Comparison of ENCODE assay signal across 8 mouse cellular contexts in the genomic region with DNA sequence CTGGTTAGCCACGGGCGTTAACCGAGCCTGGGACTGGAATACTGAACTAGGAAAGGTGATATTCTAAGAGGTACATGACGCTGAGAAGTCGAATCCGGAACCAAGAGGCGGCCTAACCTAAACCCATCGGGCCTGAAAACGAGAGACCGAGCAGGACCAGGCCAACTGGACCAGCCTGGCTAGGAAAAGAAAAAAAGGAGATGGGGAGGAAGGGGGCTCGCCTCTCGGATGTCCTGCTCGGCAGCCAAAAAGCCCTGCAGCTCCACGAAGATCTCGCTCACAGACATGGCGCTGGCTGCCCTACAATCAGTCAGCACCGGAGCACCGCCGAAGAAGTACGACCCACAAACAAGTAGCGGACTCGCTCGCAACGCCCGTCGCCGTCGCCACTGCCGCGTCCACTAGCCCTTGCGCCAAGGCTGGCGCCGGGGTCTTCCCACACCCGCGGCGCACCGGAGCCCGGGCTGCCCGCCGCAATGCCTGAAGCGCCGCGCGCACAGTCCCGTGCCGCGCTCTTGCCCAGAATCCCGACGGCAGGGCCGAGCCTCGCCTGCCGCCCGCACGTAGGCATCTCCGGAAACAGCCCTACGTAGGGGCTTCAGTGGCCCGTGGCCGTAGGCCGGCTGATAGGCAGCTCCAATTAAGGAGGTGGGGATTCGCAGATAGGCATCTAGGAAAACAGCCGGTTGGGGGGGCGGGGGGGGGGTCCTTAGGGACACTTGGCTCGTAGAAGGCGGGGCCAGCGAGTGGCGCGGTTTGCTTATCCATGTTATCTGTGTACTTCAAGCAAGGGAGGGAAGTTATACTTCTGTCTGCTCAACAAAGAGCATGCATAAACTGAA. TPM values are rescaled to one million over a fixed set of nuclear protein-coding genes. Genes with fewer than 3 reads are reported as not detected.
A peak's percentile ranks its signal among the peaks of the same experiment; 100 is the strongest.
DNase-seq lines count a peak whose midpoint lies in the region; ATAC-seq and TF ChIP-seq lines count a peak whose summit lies in the region.

No protein-coding gene starts in this region.

- peak overlapping the region; percentile 79 for H3K4me2 ChIP-seq in forebrain, embryonic 15.5 days (replicated peaks)
- peak overlapping the region; percentile 77 for H3K4me2 ChIP-seq in lung, embryonic 14.5 days

- intact Hi-C loops in heart, postnatal 36 days (cut with DNase I) = loop anchor here (1.0 kb wide), 1 partner anchor 10 kb away; a partner anchor contains a TSS

- under 1% methylated on average over 67 of the region's 67 CpGs for WGBS in forebrain, embryonic 15.5 days
- under 1% methylated on average over 67 of the region's 67 CpGs for WGBS in lung, embryonic 14.5 days
- under 1% methylated on average over 67 of the region's 67 CpGs for WGBS in olfactory bulb, adult 2 months
- under 1% methylated on average over 67 of the region's 67 CpGs for WGBS in thymus, adult 2 months

- H3K36me3 ChIP-seq in forebrain, embryonic 15.5 days = peaks cover 15% of the 10 kb centered on the region
- H3K36me3 ChIP-seq in lung, embryonic 14.5 days (ENCODE audit: insufficient read depth) = peaks cover 15% of the 10 kb centered on the region
- H3K36me3 ChIP-seq in thymus, adult 2 months (ENCODE audit: control insufficient read depth, insufficient read depth, low read length) = peaks cover 9% of the 10 kb centered on the region

- no peak for TF ChIP-seq CTCF in layer of hippocampus, adult 2 months (conservative IDR thresholded peaks at IDR 0.05)
- TF ChIP-seq CTCF in lung, embryonic 14.5 days (IDR thresholded peaks at IDR 0.05; ENCODE audit: low read depth) = no peak
- no peak for TF ChIP-seq CTCF in olfactory bulb, adult 2 months (IDR thresholded peaks at IDR 0.05; ENCODE audit: insufficient read depth, low read depth, low read length)
- TF ChIP-seq CTCF in thymus, adult 2 months (IDR thresholded peaks at IDR 0.05; ENCODE audit: borderline replicate concordance, control insufficient read depth, extremely low read depth, insufficient read depth, low read length, poor library complexity) = peak; percentile 60; the same call in 1 of the 2 replicates

- H3K4me3 ChIP-seq in forebrain, embryonic 15.5 days = peak overlapping the region; percentile 54
- peak overlapping the region; percentile 86 for H3K4me3 ChIP-seq in layer of hippocampus, adult 2 months
- peak overlapping the region; percentile 69 for H3K4me3 ChIP-seq in lung, embryonic 14.5 days (ENCODE audit: low read depth, low read length)
- peak overlapping the region; percentile 100 for H3K4me3 ChIP-seq in olfactory bulb, adult 2 months (ENCODE audit: insufficient read depth, low read depth, low read length)
- H3K4me3 ChIP-seq in thymus, adult 2 months (ENCODE audit: control insufficient read depth, insufficient read depth, low read length) = peak overlapping the region; percentile 56

- peak; percentile 96 for DNase-seq in ES-CJ7 (ENCODE audit: low read depth, low spot score)
- DNase-seq in cerebellum, adult 11 months = peak; percentile 87
- DNase-seq in heart, postnatal 36 days = peak; percentile 89 to 96
- DNase-seq in layer of hippocampus, adult 2 months (ENCODE audit: low spot score in 2 of 2) = peak; percentile 71 to 83
- peak; percentile 94 for DNase-seq in lung, embryonic 14.5 days
- peak; percentile 80 for DNase-seq in thymus, adult 2 months

- H3K27me3 ChIP-seq in forebrain, embryonic 15.5 days = no peaks in the 10 kb centered on the region
- no peaks in the 10 kb centered on the region for H3K27me3 ChIP-seq in lung, embryonic 14.5 days (ENCODE audit: insufficient read depth, low read length)
- H3K27me3 ChIP-seq in thymus, adult 2 months (ENCODE audit: control insufficient read depth, insufficient read depth, low read length) = no peaks in the 10 kb centered on the region

- TF ChIP-seq POLR2A in olfactory bulb, adult 2 months (IDR thresholded peaks at IDR 0.05; ENCODE audit: insufficient read depth, low read depth, low read length) = peak; percentile 66
- peak; percentile 60 for TF ChIP-seq POLR2A in thymus, adult 2 months (IDR thresholded peaks at IDR 0.05; ENCODE audit: control insufficient read depth, extremely low read depth, insufficient read depth, low read length, poor library complexity)

- ATAC-seq in forebrain, embryonic 15.5 days (replicated peaks) = peak; percentile 99
- peak; percentile 100 for ATAC-seq in lung, embryonic 14.5 days (ENCODE audit: insufficient read depth)

- no peaks in the 10 kb centered on the region for H3K9me3 ChIP-seq in forebrain, embryonic 15.5 days
- no peaks in the 10 kb centered on the region for H3K9me3 ChIP-seq in lung, embryonic 14.5 days (ENCODE audit: low read depth, low read length)

- H3K4me1 ChIP-seq in forebrain, embryonic 15.5 days = peaks cover 14% of the 10 kb centered on the region
- peaks cover 7% of the 10 kb centered on the region; the same call in 1 of the 2 replicates for H3K4me1 ChIP-seq in lung, embryonic 14.5 days (ENCODE audit: insufficient read depth)
- H3K4me1 ChIP-seq in olfactory bulb, adult 2 months (ENCODE audit: control insufficient read depth, insufficient read depth, low read length) = no peaks in the 10 kb centered on the region
- peaks cover 3% of the 10 kb centered on the region; the same call in 1 of the 2 replicates for H3K4me1 ChIP-seq in thymus, adult 2 months (replicated peaks; ENCODE audit: control insufficient read depth, insufficient read depth, low read length)

- peak overlapping the region; percentile 65 for H3K9ac ChIP-seq in forebrain, embryonic 15.5 days (replicated peaks)
- H3K9ac ChIP-seq in lung, embryonic 14.5 days = peak overlapping the region; percentile 75

- H3K27ac ChIP-seq in forebrain, embryonic 15.5 days (replicated peaks) = peak overlapping the region; percentile 91
- peak overlapping the region; percentile 98 for H3K27ac ChIP-seq in layer of hippocampus, adult 2 months
- H3K27ac ChIP-seq in lung, embryonic 14.5 days (ENCODE audit: low read depth) = peak overlapping the region; percentile 92
- H3K27ac ChIP-seq in olfactory bulb, adult 2 months (ENCODE audit: insufficient read depth, low read depth, low read length) = peak overlapping the region; percentile 99
- H3K27ac ChIP-seq in thymus, adult 2 months (ENCODE audit: control insufficient read depth, insufficient read depth, low read length) = peak overlapping the region; percentile 9; the same call in 1 of the 2 replicates

RNA-seq across cellular contexts. Expression of a gene that starts 0.5 kb away (rescaled TPM):
- 499 and 509 TPM in 2 replicates for polyA plus RNA-seq in forebrain, embryonic 15.5 days (2015; fragmentation: Nextera tagmentation; extraction: Ambion mirVana)
- 10 to 100 TPM; 62.9 to 69.1 TPM for total RNA-seq in heart, postnatal 36 days (2021)
- total RNA-seq in layer of hippocampus, adult 2 months (2021) = 100 to 1,000 TPM; 100 to 112 TPM
- polyA plus RNA-seq in lung, embryonic 14.5 days (2014; fragmentation: Nextera tagmentation; extraction: Ambion mirVana) = 325 and 327 TPM in 2 replicates
- polyA plus RNA-seq in olfactory bulb, adult 2 months (2012; ENCODE audit: insufficient read depth, insufficient read length, low replicate concordance, missing spikeins) = 64.7 TPM in 1 of 2 replicates, not detected in the other
- 62.6 and 81.5 TPM in 2 replicates for polyA plus RNA-seq in thymus, adult 2 months (2012; rRNA removed)

RNA-seq across cellular contexts. Expression of a gene that starts 10.6 kb away (rescaled TPM):
- polyA plus RNA-seq in forebrain, embryonic 15.5 days (2015; fragmentation: Nextera tagmentation; extraction: Ambion mirVana) = 71.8 and 73.4 TPM in 2 replicates
- 10 to 100 TPM; 15.0 to 17.0 TPM for total RNA-seq in heart, postnatal 36 days (2021)
- total RNA-seq in layer of hippocampus, adult 2 months (2021) = 10 to 100 TPM; 24.7 to 25.9 TPM
- 83.1 and 90.4 TPM in 2 replicates for polyA plus RNA-seq in lung, embryonic 14.5 days (2014; fragmentation: Nextera tagmentation; extraction: Ambion mirVana)
- not detected in 2 replicates for polyA plus RNA-seq in olfactory bulb, adult 2 months (2012; ENCODE audit: insufficient read depth, insufficient read length, low replicate concordance, missing spikeins)
- polyA plus RNA-seq in thymus, adult 2 months (2012; rRNA removed) = 8.9 and 11.3 TPM in 2 replicates

Comparison
In these comparisons a context has a peak if more than half of its experiments do, and no peak if none do; other contexts are left out.
1. Peak in every context shown above with its lines: DNase-seq, ATAC-seq, H3K4me3 ChIP-seq and H3K27ac ChIP-seq.
2. H3K27ac ChIP-seq: peak in every context shown above with its lines; median percentile 99 in olfactory bulb, adult 2 months; 98 in layer of hippocampus, adult 2 months; 92 in lung, embryonic 14.5 days; 91 in forebrain, embryonic 15.5 days; 9 in thymus, adult 2 months.